Mouse (Mus musculus) neural tube, postnatal 0 days (tissue): Measurements from ENCODE around the gene Atg4d. TPM values are rescaled to one million over a fixed set of nuclear protein-coding genes. Genes with fewer than 3 reads are reported as not detected.

ENCODE experiments used
- polyA plus RNA-seq: library from polyadenylated mRNA; unstranded; fragments of >200 nt; fragmentation: Nextera tagmentation; extraction: Ambion mirVana; gene quantifications from 2 replicates; pipeline ENCODE4 v1.2.1, GENCODE M21; 2015

The Atg4d gene
- 41.7 and 48.3 TPM in 2 replicates for polyA plus RNA-seq

DNA sequence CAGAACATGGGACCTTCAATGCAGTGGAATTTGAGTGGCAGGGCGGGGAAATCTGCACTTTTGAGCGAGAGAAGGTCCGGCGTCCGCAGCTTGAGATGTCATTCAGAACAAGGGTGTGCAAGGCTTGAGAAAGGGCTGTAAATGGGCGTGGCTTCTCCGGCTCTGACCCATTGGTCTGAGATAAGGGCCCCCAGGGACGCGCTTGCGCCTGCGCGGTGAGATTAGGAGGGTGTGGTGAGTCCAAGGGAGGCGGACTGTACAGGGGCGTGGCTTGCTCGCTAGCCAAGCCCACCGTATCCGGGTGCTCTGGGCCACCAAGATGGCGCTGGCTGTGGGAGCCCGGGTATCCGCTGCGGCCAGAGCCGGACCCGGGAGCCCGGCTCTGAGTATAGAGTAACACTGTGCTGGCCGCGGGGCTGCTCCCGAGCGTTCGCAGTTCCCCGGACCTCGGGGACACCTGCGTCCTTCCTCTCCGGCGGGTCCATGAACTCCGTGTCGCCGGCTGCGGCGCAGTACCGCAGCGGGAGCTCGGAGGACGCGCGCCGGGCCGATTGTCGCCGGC is at the start of gene Atg4d:
TSS of gene Atg4d (plus strand) at position 294 of the 562 bp plus-strand sequence.

DNA sequence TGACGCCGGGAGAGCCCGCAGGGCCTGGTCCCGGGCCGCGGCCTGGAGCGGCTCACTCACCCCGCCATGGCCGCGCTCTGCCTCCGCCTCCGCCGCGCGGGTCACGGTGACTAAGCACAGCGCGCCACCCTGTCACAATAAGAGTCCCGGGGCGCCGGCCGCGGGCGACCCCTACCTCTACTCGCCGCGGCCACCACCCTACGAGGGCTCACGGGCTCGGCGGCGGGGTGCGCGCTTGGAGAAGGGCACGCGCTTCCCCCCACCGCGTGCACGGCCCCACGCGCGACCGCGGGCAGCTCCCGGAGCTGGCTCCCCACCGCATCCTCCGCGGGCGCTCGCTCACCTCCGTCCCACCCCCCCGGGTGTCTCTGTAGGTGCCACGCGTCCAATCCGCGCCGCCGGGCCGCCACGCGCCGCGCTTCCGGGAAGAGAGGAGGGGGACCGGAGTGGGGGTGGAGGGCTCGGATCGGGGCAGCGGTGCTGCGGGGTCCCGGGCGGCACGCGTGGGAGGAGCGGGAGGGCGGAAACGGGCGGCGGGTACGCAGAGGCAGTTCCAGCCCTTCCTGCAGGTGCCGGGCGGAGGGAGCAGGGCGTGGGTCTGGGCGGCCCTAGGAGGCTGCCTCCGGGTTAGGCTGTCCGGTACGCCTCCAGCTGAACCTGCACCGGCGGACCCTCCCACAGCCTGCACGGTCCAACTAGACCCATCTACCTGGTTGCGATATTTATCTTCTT is 26.2 kb upstream of the Atg4d start, which contains the start of gene Keap1:
TSS of gene Keap1 (minus strand) at position 629 of the 732 bp plus-strand sequence.

DNA sequence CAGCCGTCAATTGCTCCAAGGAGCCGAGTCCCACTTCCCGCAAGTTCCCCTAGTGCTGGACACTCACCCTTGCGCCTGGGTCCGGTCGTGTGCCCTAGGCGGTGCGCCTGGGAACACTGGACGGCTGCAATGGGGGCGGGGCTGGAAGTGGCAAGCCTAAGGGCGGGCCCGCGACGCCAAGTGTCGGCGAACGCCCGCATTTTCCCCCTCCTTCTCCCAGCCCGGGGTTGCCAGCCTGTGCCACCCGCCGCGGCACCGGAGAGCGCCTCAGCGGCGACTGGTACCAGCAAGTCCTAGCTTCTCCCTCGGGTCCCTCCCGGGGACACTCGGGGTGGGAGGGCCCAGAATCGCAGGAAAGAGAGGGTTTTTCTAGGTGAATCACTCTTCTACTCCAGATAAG is 16.8 kb upstream of the Atg4d start, which contains the start of gene S1pr5:
TSS of gene S1pr5 (minus strand) at position 118 of the 400 bp plus-strand sequence.

DNA sequence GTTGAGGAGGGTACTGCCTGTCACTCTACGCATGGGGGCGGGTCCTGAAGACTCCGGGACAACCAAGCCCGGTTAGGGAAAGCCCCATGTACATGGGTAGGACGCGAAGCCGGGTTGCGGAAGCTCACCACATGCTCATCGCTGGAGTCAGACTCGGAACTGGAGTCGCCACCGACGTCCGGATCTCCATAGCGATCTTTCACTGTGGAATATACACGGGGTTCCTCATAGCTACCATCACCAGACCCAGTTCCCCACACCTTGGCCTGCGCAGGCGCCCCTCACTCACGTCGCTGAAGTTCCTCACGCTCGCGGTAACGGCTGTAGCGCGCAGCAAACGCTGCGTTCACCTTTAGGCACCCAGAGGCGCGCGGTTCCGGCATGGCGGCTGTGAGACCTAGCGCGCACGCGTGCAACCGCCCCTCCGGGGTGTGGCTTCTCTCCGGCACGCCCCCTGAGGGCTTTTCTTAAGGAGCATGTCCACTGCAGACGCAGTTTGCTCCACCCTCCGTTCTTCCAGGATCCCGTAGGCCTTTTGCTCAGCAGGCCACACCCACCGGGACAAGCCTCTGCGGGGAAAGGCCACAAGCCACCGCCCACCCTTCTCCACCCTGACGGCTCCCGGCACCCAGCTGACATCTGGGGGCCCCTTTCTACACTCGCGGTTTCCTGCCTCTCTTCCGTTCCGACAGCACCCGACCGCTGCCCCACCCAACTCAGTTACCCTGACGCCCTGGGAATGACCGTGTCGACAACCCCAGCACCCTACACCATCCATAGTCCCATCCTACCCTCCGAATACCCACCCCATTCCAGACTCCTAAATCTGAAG is 22.7 kb downstream of the Atg4d start, which contains the start of gene Kri1:
TSS of gene Kri1 (minus strand) at position 399 of the 832 bp plus-strand sequence.

DNA sequence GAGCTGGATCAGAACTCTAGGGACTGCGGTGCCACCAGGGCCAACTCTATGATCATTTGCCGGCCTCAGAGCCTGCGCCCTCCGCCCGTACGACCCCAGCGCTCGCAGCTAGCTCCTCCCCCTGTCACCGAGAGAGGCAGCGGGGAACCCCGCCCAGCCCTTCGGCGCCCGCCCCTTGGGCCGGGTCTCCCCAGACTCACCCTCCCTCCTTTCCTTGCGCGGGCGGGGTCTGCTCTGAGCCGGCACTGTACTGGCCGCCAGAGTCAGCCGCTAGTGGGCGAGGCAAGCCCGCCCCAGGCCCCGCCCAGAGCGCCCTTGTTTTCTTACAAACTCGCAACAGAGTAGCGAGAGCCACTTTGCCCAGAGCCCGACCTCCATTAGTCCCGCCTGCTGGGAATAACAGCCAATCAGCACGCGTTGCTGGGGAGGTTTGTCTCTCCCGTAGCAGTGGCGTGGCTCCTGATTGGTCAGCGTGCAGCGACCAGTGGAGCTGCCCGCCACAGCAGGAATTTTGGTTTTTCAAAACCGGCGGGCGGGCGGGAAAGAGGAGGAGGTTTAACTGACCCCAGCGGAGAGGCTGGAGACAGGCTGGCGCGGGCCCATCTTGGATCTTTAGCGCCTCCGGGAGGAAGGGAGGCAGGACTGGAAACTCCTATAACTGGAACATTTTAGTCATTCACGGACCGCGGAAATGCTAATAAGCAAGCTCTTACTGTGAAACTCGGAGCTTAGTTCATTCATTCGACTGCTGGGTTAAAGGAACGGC is 26.1 kb downstream of the Atg4d start, which contains the start of gene Cdkn2d:
TSS of gene Cdkn2d (minus strand) at position 386 of the 766 bp plus-strand sequence.

DNA sequence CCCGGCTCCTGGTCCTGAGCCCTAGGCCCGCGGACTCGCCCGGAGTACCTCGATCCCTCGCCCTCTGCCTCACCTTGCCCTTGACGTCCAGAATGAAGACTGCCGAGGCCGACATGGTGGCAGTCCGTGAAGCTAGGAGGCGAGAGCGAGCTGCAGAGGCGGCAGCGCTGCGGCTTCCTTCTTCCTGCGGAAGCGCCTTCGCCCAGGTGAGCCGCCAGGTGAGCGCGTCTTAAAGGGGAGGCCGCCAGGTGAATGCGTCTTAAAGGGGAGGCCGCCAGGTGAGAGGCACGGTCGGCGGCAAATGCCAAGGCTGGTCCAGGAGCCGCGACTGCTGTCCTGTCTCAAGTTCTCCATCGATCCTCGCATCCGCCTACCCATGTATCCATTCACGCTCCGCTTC is 47.0 kb downstream of the Atg4d start, which contains the start of gene Ap1m2:
TSS of gene Ap1m2 (minus strand) at position 204 of the 400 bp plus-strand sequence.

DNA sequence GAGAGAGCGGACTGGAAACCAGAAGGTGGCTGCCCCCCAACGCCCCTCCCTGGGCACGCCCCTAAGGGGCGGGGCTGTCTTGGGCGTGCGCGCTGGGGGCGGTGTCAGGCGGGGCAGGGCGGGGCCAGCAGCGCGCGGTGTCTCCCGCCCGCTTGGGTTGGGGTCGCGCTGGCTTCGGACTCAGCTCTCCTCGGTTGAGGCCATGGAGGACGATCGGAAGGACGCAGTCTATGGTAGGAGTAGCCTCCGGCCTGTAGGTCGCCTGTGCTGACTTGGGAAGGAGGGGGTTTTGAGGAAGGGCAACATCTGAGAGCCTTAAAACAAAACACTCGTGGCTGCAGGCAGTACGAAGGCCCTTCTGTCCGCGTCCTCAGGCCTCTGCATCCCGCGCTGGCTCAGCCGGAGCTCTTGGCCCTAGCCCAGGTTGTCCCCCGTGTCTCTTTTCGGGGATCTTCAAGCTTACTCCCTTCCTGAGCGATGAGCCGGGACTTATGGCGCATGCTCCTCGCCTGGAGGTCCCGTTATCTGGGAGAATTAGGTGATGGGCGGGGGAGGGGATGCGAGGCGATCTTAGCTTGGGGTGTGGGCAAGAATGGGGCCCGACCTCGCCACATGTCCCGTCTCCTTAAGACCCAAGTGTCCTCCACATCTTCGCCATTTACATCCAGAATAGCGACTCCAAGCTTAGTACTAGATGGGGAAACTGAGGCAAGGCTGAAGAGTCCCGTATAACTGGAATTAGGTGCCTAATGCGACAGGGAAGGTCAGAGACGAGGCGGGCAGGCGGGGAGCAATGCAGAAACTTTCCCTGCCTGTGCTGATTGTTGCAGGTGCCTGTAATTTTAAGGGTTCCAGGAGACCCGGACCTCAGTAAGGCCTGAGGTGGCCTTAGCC is 55.8 kb downstream of the Atg4d start, which contains the start of gene Slc44a2:
TSS of gene Slc44a2 (plus strand) at position 80 of the 894 bp plus-strand sequence.

Other genes with a start within 250 kb of the Atg4d start
- 3.2 and 3.8 TPM in 2 replicates for gene Icam1, start 249.3 kb upstream of the Atg4d start, polyA plus RNA-seq
- gene Icam4, start 235.9 kb upstream of the Atg4d start, polyA plus RNA-seq = 0.57 TPM in 1 of 2 replicates, not detected in the other
- gene Icam5, start 233.2 kb upstream of the Atg4d start, polyA plus RNA-seq = 4.0 and 4.1 TPM in 2 replicates
- gene Zglp1, start 198.2 kb upstream of the Atg4d start, polyA plus RNA-seq = 0.49 and 2.1 TPM in 2 replicates
- 1.1 and 1.2 TPM in 2 replicates for gene Gm49373, start 192.2 kb upstream of the Atg4d start, polyA plus RNA-seq
- 86.5 and 102 TPM in 2 replicates for gene Fdx1l, start 191.7 kb upstream of the Atg4d start, polyA plus RNA-seq
- 0.35 and 0.42 TPM in 2 replicates for gene Gm38431, start 173.3 kb upstream of the Atg4d start, polyA plus RNA-seq
- gene Raver1, start 173.3 kb upstream of the Atg4d start, polyA plus RNA-seq = 16.6 and 21.1 TPM in 2 replicates
- 6.5 and 7.0 TPM in 2 replicates for gene Tyk2, start 134.1 kb upstream of the Atg4d start, polyA plus RNA-seq
- 152 and 155 TPM in 2 replicates for gene Cdc37, start 115.3 kb upstream of the Atg4d start, polyA plus RNA-seq
- gene Pde4a, start 99.6 kb upstream of the Atg4d start, polyA plus RNA-seq = 49.6 and 56.9 TPM in 2 replicates
- gene Keap1, start 25.9 kb upstream of the Atg4d start, polyA plus RNA-seq = 60.8 and 64.1 TPM in 2 replicates
- gene S1pr5, start 16.9 kb upstream of the Atg4d start, polyA plus RNA-seq = 5.5 and 5.9 TPM in 2 replicates
- 11.8 and 12.0 TPM in 2 replicates for gene Kri1, start 22.7 kb downstream of the Atg4d start, polyA plus RNA-seq
- 157 and 165 TPM in 2 replicates for gene Cdkn2d, start 26.1 kb downstream of the Atg4d start, polyA plus RNA-seq
- 3.5 and 4.4 TPM in 2 replicates for gene Ap1m2, start 47.0 kb downstream of the Atg4d start, polyA plus RNA-seq
- gene Slc44a2, start 55.4 kb downstream of the Atg4d start, polyA plus RNA-seq = 47.3 and 53.9 TPM in 2 replicates
- 156 and 169 TPM in 2 replicates for gene Ilf3, start 102.6 kb downstream of the Atg4d start, polyA plus RNA-seq
- 38.6 and 45.7 TPM in 2 replicates for gene Qtrt1, start 146.5 kb downstream of the Atg4d start, polyA plus RNA-seq
- gene Dnm2, start 159.6 kb downstream of the Atg4d start, polyA plus RNA-seq = 49.8 and 50.1 TPM in 2 replicates
- gene Tmed1, start 245.0 kb downstream of the Atg4d start, polyA plus RNA-seq = 59.8 and 64.4 TPM in 2 replicates